In the genomic region with DNA sequence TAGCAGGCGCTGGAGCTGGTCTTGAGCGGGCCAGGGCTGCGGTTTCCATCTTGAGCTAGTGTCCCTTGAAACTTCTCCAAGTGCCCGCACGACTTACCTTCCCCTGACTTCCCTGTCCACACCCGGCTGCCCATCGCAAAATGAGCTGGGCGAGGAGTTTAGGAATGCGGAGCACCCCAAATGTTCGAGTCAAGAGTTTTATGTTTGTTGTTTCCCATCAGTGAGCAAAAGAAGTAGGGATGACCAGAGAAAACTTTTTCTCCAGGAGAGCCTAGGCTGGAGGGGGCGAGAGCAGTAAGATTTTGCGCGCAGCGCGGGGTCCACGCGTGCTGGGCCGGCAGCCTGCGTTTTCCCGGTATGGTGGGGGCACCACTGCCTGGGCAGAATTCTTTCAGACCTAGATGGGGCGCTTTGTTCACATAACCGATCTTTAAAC, we compare ENCODE assay signal across 8 mouse cellular contexts. TPM values are rescaled to one million over a fixed set of nuclear protein-coding genes. Genes with fewer than 3 reads are reported as not detected.
DNase-seq lines count a peak whose midpoint lies in the region; ATAC-seq and TF ChIP-seq lines count a peak whose summit lies in the region.

No protein-coding gene starts in this region.

- no peak; the same call in 1 of the 2 replicates for ATAC-seq in heart, postnatal 0 days (ENCODE audit: insufficient read depth, low read depth)
- no peak for ATAC-seq in stomach, embryonic 14.5 days (ENCODE audit: insufficient number of reproducible peaks, insufficient read depth, low FRiP score, low read depth)

- TF ChIP-seq EP300 in heart, postnatal 0 days (IDR thresholded peaks at IDR 0.05; ENCODE audit: low read depth), result no peak

- peak overlapping the region; percentile 68 for H3K4me2 ChIP-seq in heart, postnatal 0 days (ENCODE audit: low read depth, low read length)
- peak overlapping the region; percentile 92 for H3K4me2 ChIP-seq in stomach, embryonic 14.5 days (replicated peaks; ENCODE audit: low read depth, low read length)

- no peaks in the 10 kb centered on the region for H3K9me3 ChIP-seq in heart, postnatal 0 days (replicated peaks; ENCODE audit: control insufficient read depth, low read length)
- no peaks in the 10 kb centered on the region for H3K9me3 ChIP-seq in stomach, embryonic 14.5 days (ENCODE audit: control insufficient read depth, low read depth, low read length)

- H3K27ac ChIP-seq in embryonic fibroblast, embryonic 13.5 days (ENCODE audit: insufficient read depth, low read length), result peak overlapping the region; percentile 98
- peak overlapping the region; percentile 97 for H3K27ac ChIP-seq in heart, postnatal 0 days (ENCODE audit: low read depth)
- peak overlapping the region; percentile 99 for H3K27ac ChIP-seq in stomach, embryonic 14.5 days (ENCODE audit: low read length)

- H3K4me3 ChIP-seq in embryonic fibroblast, embryonic 13.5 days (ENCODE audit: insufficient read depth, low read length), result peak overlapping the region; percentile 43
- peak overlapping the region; percentile 96 for H3K4me3 ChIP-seq in heart, postnatal 0 days (ENCODE audit: low read depth, low read length)
- peak overlapping the region; percentile 87 for H3K4me3 ChIP-seq in stomach, embryonic 14.5 days (ENCODE audit: low read depth, low read length)

- H3K36me3 ChIP-seq in heart, postnatal 0 days (replicated peaks; ENCODE audit: control insufficient read depth, insufficient read depth, low read length), result peaks cover 11% of the 10 kb centered on the region
- peaks cover 16% of the 10 kb centered on the region; the same call in 1 of the 2 replicates for H3K36me3 ChIP-seq in stomach, embryonic 14.5 days (ENCODE audit: control insufficient read depth, insufficient read depth, low read length)

- DNase-seq in adrenal gland, adult 8-10 months, result peak; percentile 46
- no peak for DNase-seq in heart, postnatal 0 days (ENCODE audit: low spot score)
- DNase-seq in kidney, postnatal 14 days, result peak; percentile 78
- peak; percentile 70 to 76 for DNase-seq in lung, postnatal 4 days
- DNase-seq in cerebellum, postnatal 10 days, result no peak
- no peak for DNase-seq in cerebellum, adult 9-10 months

- TF ChIP-seq POLR2A in embryonic fibroblast, embryonic 13.5 days (IDR thresholded peaks at IDR 0.05; ENCODE audit: low read depth, low read length), result no peak

- no peak for TF ChIP-seq CTCF in embryonic fibroblast, embryonic 13.5 days (IDR thresholded peaks at IDR 0.05; ENCODE audit: borderline replicate concordance, insufficient read depth, low read length)
- no peak for TF ChIP-seq CTCF in heart, postnatal 0 days (IDR thresholded peaks at IDR 0.05; ENCODE audit: low read depth)

- H3K9ac ChIP-seq in heart, postnatal 0 days (replicated peaks; ENCODE audit: low read depth, low read length), result peak overlapping the region; percentile 90
- H3K9ac ChIP-seq in stomach, embryonic 14.5 days (replicated peaks; ENCODE audit: low read depth, low read length), result peak overlapping the region; percentile 76

- no peaks in the 10 kb centered on the region for H3K4me1 ChIP-seq in embryonic fibroblast, embryonic 13.5 days (ENCODE audit: control insufficient read depth, insufficient read depth, low read length)
- H3K4me1 ChIP-seq in heart, postnatal 0 days (ENCODE audit: control insufficient read depth, insufficient read depth), result peaks cover 13% of the 10 kb centered on the region; the same call in 1 of the 2 replicates
- H3K4me1 ChIP-seq in stomach, embryonic 14.5 days (ENCODE audit: control insufficient read depth, insufficient read depth, low read length), result no peaks in the 10 kb centered on the region

- no peaks in the 10 kb centered on the region for H3K27me3 ChIP-seq in heart, postnatal 0 days (ENCODE audit: control insufficient read depth, insufficient read depth, low read length)
- H3K27me3 ChIP-seq in stomach, embryonic 14.5 days (ENCODE audit: control insufficient read depth, insufficient read depth, low read length), result no peaks in the 10 kb centered on the region

- WGBS in heart, postnatal 0 days, result 1% methylated on average over 22 of the region's 22 CpGs
- WGBS in stomach, embryonic 14.5 days, result under 1% methylated on average over 22 of the region's 22 CpGs

RNA-seq across cellular contexts. Expression of a gene that starts 0.8 kb away (rescaled TPM):
- 100 to 1,000 TPM; 257 to 328 (median 289) TPM for total RNA-seq in adrenal gland, adult 8-10 months (2022)
- polyA plus RNA-seq in embryonic fibroblast, embryonic 13.5 days (2011; ENCODE audit: insufficient read length, low read depth, missing spikeins), result 72.6 and 139 TPM in 2 replicates
- 80.6 and 85.1 TPM in 2 replicates for total RNA-seq in heart, postnatal 0 days (2014; rRNA removed; ENCODE audit: low replicate concordance)
- polyA plus RNA-seq in heart, postnatal 0 days (2015; fragmentation: Nextera tagmentation; extraction: Ambion mirVana), result 60.3 and 69.6 TPM in 2 replicates
- 228 and 245 TPM in 2 replicates for polyA plus RNA-seq in stomach, embryonic 14.5 days (2014; fragmentation: Nextera tagmentation; extraction: Ambion mirVana)

Comparison
In these comparisons a context has a peak if more than half of its experiments do, and no peak if none do; other contexts are left out.
1. DNase-seq: peak in adrenal gland, adult 8-10 months (single experiment), kidney, postnatal 14 days (single experiment) and lung, postnatal 4 days (2 of 2); none in heart, postnatal 0 days (single experiment), cerebellum, postnatal 10 days (0 of 2) and cerebellum, adult 9-10 months (single experiment).
2. H3K4me3 ChIP-seq: peak in every context shown above with its lines; median percentile 96 in heart, postnatal 0 days; 87 in stomach, embryonic 14.5 days; 43 in embryonic fibroblast, embryonic 13.5 days.
3. Peak in every context shown above with its lines, with median percentiles within 50 percentile points of each other: H3K27ac ChIP-seq.